Mouse (Mus musculus): ENCODE measurements around the gene Fam206a. TPM values are rescaled to one million over a fixed set of nuclear protein-coding genes. Genes with fewer than 3 reads are reported as not detected.

Fam206a gene
- 1 to 10 TPM; 7.0 to 8.5 TPM for total RNA-seq (2023)

DNA sequence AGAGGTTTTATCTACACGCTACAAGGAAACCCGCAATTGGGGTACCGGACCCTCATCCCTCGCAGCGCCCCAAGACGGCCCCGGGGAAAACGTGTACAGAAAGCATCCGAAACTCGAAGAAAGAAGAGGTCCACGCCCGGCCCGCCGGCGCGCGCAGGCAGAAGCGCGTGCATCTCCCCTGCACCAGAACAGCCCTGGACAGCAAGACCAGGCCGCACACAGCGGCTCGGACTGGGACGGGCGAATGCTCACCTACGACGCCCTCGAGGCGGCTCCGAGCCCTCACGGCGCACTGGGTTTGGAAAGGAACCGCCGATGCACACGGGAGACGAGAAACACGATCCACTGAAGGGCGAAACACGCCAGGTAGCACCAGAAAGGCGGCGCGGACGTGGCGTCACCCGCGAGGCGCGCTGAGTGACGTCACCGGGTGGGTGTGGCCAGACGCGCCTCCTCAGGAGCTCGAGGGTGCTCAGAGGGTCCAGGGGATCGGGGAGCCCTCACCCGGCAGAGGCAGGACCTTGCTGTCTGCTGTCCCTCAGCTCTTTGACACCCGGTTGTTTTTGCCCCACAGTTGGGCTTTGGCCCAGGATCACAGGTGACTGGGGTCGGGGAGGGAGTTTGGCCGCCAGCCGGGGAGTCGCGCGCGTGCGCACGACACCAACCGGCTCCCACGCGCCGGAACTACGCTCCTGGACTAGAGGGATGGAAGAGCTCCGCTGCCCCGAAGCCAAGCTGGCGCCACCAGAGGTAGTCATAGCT is at the start of gene Fam206a, which contains the start of gene Elp1:
Fam206a (plus strand) TSS at position 439 of the 762 bp plus-strand sequence.
Elp1 (minus strand) TSS at position 425 of the 762 bp plus-strand sequence.

Other genes starting within 250 kb of the Fam206a start
- gene Gm26657, start 62.3 kb upstream of the Fam206a start, total RNA-seq (2023): not detected
- 1 to 10 TPM; 2.0 to 2.2 TPM for gene Actl7b, start 60.9 kb upstream of the Fam206a start, total RNA-seq (2023)
- not detected for gene Actl7a, start 58.9 kb upstream of the Fam206a start, total RNA-seq (2023)
- gene Elp1, start within 50 bp of the Fam206a start, total RNA-seq (2023): 10 to 100 TPM; 71.7 to 75.4 TPM
- gene Ctnnal1, start 62.8 kb downstream of the Fam206a start, total RNA-seq (2023): 1 to 10 TPM in 1 of 2 experiments, under 1 TPM in 1; 0.60 to 1.1 TPM
- 10 to 100 TPM; 15.3 to 18.4 TPM for gene Tmem245, start 145.1 kb downstream of the Fam206a start, total RNA-seq (2023)
- not detected for gene Frrs1l, start 188.0 kb downstream of the Fam206a start, total RNA-seq (2023)